In the genomic region with DNA sequence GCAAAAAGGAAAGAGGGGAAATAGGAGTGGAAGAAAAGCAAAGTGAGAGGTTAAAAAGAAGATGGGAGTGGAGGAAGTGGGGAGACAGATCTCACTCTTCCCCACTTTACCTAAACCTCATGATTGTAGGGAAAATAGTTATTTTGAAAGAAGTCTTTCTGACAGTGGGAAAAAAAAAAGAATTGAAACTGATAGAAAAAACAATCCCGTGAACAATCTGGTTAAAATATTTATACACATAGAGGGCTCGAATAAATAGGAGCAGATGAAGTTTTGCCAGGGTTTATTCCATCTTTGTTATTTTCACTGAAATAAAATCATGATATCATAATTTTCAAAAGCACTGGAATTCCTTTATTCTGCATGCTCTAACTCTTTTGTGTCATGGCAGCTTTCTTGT, we compare ENCODE assay signal across 32 mouse cellular contexts.
"Had no signal": no experiment of that assay in that cellular context is flagged by ENCODE, and none has a peak within 500 bp of the region (broad histone marks: within the 10 kb centered on the region; RNA-seq: fewer than 3 reads in every experiment).

No protein-coding gene starts in this region.

- ATAC-seq: liver, embryonic 12.5 days; liver, postnatal 0 days; lung, postnatal 0 days; midbrain, embryonic 13.5 days; midbrain, embryonic 15.5 days; midbrain, embryonic 16.5 days had no signal

- H3K4me1 ChIP-seq: limb, embryonic 10.5 days; limb, embryonic 12.5 days; limb, embryonic 13.5 days; limb, embryonic 15.5 days; liver, embryonic 12.5 days; liver, embryonic 13.5 days; liver, embryonic 15.5 days; lung, embryonic 15.5 days; megakaryocyte, embryonic 14.5 days; midbrain, embryonic 10.5 days; midbrain, embryonic 12.5 days; midbrain, embryonic 13.5 days; midbrain, embryonic 15.5 days; neural tube, embryonic 12.5 days had no signal

- H3K27me3 ChIP-seq: limb, embryonic 12.5 days; limb, embryonic 13.5 days; limb, embryonic 15.5 days; liver, embryonic 12.5 days; liver, embryonic 13.5 days; liver, embryonic 15.5 days; lung, embryonic 15.5 days; megakaryocyte, embryonic 14.5 days; midbrain, embryonic 12.5 days; midbrain, embryonic 13.5 days; midbrain, embryonic 15.5 days; neural tube, embryonic 12.5 days had no signal

- H3K27ac ChIP-seq: limb, embryonic 10.5 days; limb, embryonic 12.5 days; limb, embryonic 13.5 days; limb, embryonic 15.5 days; liver, embryonic 12.5 days; liver, embryonic 13.5 days; liver, embryonic 14.5 days; liver, embryonic 15.5 days; lung, embryonic 15.5 days; macrophage; midbrain, embryonic 10.5 days; midbrain, embryonic 12.5 days; midbrain, embryonic 13.5 days; midbrain, embryonic 15.5 days; neural tube, embryonic 12.5 days had no signal

- H3K36me3 ChIP-seq: limb, embryonic 10.5 days; limb, embryonic 12.5 days; limb, embryonic 13.5 days; limb, embryonic 15.5 days; liver, embryonic 12.5 days; liver, embryonic 13.5 days; liver, embryonic 15.5 days; lung, embryonic 15.5 days; midbrain, embryonic 10.5 days; midbrain, embryonic 12.5 days; midbrain, embryonic 13.5 days; midbrain, embryonic 15.5 days; neural tube, embryonic 12.5 days had no signal

- H3K9ac ChIP-seq: limb, embryonic 12.5 days; limb, embryonic 13.5 days; limb, embryonic 15.5 days; liver, embryonic 12.5 days; liver, embryonic 13.5 days; liver, embryonic 14.5 days; liver, embryonic 15.5 days; liver, postnatal 0 days; lung, embryonic 14.5 days; lung, embryonic 15.5 days; midbrain, embryonic 12.5 days; midbrain, embryonic 13.5 days; midbrain, embryonic 15.5 days; neural tube, embryonic 12.5 days had no signal

- H3K9me3 ChIP-seq: limb, embryonic 10.5 days; limb, embryonic 12.5 days; limb, embryonic 13.5 days; limb, embryonic 15.5 days; liver, embryonic 12.5 days; liver, embryonic 13.5 days; liver, embryonic 15.5 days; lung, embryonic 15.5 days; midbrain, embryonic 10.5 days; midbrain, embryonic 12.5 days; midbrain, embryonic 13.5 days; midbrain, embryonic 15.5 days; neural tube, embryonic 12.5 days had no signal

- DNase-seq: left cerebral cortex, postnatal 4 days; liver; liver, embryonic 13.5 days; liver, postnatal 0 days; lung, adult 18-20 months; lung, adult 2 months; lung, embryonic 14.5 days; lung, postnatal 10 days; lung, postnatal 14 days; lung, postnatal 36 days; lung, postnatal 4 days; midbrain, embryonic 14.5 days had no signal

- H3K4me3 ChIP-seq: limb, embryonic 10.5 days; limb, embryonic 12.5 days; limb, embryonic 13.5 days; limb, embryonic 15.5 days; liver, embryonic 12.5 days; liver, embryonic 13.5 days; liver, embryonic 15.5 days; lung, embryonic 15.5 days; megakaryocyte, embryonic 14.5 days; midbrain, embryonic 10.5 days; midbrain, embryonic 12.5 days; midbrain, embryonic 13.5 days; midbrain, embryonic 15.5 days; myocyte; neural tube, embryonic 12.5 days had no signal

- H3K4me2 ChIP-seq: limb, embryonic 12.5 days; limb, embryonic 13.5 days; limb, embryonic 15.5 days; liver, embryonic 11.5 days; liver, embryonic 12.5 days; liver, embryonic 13.5 days; liver, embryonic 15.5 days; lung, embryonic 14.5 days; lung, embryonic 15.5 days; midbrain, embryonic 11.5 days; midbrain, embryonic 12.5 days; midbrain, embryonic 13.5 days; midbrain, embryonic 15.5 days; neural tube, embryonic 12.5 days had no signal
